Mouse (Mus musculus) kidney, adult 18-20 months (tissue): ENCODE data around the gene Igsf9.

Experiments used
- DNase-seq: peaks from one replicate; pipeline ENCODE4 v3.0.0; 2021

Igsf9 gene

DNA sequence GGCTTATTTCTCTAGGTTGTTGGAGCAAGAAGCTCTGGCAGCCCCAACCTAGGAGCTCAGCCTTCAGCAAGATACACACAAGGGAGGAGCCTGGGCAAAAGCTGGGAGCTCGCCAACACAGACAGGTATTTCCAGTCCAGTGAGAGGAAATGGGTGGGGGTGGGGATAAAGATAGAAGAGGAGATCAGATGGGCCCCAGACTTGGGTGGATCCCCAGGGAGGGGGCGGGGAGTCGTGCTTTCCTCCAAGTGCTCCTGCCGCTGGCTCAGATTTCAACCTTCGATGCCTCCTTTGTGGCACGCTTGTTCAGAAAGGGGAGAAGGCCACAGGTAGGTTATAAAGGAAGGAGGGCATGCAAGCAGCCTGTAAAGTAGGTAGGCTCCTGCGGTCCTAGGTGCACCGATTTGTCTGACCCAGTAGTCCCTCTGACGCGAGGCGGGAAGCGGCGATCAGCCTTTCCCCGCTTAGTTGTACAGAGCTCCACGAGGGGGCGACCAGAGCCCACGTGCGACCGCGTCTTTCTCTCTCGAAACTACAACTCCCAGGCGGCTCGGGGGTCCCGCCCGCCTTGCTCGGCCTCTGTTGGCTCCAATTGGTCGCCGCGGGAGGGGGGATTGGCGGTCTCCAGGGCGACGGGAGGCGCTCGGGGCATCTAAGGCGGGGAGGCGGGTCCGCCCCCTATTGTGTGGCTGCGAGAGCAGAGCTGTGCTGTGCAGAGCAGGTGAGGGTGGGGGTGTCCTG lies at the start of gene Igsf9:
Gene Igsf9, plus strand, starts transcription at position 249 of the 741 bp plus-strand sequence.
- DNase-seq, result peak; percentile 86

DNA sequence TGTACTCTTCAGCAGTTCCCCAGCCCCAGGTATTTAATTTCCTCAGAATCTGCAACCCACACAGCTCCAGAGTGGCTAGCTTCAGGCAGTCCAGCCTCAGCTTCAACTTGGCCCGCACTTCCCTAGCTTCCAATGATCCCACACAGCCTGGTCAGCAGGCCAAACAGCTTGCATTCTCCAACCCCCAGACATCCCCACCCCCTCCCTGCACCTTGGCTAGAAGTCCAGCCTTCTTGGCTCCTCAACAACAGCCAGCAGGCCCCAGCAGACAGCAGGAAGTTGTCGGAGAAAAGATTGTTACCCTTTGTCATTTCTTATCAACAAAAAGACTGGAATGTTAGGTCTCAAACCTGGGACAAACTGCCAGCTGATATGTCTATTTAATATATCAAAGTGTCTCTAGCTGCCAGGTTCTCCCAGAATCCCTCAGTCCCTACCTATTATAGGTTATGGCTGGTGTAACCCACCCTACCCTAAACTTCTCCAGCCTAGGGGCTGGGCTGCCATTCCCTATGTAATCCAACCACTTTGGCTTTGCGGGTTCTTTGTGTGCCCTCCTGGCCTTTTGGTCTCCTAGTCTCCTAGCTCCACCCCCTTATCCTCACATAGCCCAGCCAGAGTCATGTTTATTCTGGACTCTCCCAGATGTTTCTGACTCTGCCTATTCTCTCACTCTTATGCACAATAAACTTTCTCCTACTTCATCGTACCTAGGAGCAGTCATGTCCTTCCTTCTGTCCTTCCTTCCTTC lies 49.6 kb upstream of the Igsf9 start:
- peak; percentile 53 for DNase-seq

DNA sequence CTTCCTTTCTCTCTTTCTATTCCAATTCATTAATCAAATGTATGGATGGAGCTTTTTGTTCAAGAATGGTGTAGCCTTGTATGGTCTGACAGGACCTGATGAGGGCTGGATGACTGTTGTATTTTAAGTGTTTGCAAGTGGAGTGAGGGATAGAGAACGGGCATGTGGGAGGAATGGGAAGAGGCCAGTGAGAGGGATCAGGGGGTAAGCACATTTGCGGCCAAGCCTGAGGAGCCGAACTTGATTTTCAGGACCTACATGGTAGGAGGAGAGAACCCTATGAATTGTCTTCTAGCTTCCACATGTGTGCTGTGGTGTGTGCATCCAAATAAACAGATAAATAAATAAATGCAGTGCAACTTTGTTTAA lies 49.0 kb upstream of the Igsf9 start:
- no peak for DNase-seq

DNA sequence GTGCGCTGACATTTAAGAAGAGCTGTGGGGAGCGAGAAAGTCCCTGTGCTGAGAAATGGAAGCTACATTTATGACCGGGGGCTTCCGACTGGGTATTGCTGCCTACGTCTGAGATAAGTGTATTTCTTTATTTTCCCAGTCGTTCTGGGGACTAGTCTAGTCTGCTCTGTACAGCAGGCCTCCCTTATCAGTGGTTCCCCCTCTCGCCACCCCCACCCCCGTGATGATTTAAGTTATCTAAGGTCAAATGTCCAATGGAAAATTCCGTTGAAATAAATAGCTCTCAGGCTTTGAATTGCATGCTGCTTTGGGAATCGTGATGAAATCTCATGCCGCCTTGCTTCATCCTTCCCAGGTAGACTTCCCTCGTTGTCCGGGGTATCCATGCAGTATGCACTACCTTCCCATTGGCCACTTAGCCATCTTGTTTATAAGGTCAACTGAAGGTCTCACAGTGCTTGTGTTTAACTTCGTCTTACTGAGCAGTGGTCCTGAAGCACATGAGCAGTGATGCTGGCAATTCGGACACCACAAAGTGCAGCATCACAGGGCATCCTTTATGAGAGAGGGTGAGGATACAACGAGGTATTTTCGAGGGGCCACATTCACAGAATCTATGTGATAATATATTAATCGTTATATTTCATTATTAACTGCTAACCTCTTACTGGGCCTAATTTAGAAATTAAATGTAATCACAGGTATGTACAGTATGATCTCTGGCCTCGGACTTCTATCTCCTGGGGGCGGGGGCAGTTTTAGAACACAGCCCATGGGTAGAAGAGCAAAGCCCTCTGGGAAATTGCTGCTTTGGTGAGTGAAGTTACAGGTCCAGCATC lies 48.4 kb upstream of the Igsf9 start:
- no peak for DNase-seq

DNA sequence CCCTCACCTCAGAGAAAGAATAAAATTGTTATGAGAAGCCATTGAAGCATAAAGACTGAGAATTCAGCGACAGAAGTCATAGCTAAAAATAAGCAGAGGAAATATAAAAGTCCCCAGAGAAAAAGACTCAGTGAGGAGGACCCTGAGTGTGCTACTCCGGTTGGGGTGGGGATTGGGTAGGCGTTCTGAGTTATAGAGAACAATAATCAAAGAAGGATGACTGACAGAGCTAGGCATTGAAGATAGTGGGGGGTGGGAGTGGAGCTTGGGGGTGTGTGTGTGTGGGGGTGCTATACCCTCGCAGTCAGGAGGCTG lies 47.8 kb upstream of the Igsf9 start:
- DNase-seq, result no peak

DNA sequence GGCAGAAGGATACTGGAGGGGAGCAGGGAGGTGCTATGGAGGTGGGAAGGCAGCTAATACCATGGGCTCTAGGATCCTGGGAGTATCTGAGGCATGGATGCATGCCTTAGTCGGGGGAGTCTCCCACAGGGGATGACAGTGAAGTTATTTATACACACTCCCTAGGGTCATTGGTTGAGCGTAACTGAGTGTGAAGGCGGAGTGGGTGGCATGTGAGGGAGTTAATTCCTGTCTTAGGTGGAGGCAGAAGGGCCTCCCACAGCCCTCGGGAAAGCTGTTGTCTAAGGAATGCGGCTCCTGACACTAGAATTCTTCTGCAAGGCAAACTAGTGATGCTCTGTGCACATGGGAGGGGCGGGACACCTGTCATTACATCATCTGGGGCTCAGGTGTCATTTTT lies 44.8 kb upstream of the Igsf9 start:
- DNase-seq, result no peak

DNA sequence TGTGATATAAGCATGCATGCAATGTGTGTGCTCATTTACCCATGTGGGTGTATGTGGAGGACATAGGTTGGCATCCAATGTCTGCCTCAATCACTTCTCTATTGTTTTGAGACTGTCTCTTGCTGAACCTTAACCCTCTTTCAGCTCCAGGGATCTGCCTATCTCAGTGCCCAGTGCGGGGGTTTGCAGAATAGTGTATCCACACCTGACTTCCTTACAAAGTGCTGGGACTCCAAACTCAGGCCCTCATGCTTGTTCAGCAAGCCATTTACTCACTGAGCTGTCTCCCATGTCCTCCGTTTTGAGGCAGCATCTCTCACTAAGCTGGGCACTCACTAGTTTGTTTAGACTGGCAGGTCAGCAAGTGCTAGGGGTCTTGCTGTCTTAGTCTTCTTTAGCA lies 43.0 kb upstream of the Igsf9 start:
- no peak for DNase-seq

DNA sequence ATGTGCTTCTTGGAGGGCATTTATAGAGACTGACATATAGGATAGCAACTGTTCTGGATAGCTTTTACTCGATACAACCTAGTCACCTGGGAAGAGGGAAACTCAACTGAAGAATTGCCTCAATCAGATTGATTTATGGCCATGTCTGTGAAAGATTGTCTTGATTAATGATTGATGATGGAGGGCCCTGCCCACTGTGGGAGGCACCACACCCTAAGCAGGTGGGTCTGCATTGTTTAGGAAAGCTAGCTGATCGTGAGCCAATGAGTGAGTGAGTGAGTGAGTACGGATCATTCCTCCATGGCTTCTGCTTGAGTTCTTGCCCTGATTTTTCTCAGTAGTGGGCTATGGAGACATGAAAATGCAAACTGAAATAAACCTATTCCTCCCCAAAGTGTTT lies 41.1 kb upstream of the Igsf9 start:
- no peak for DNase-seq

DNA sequence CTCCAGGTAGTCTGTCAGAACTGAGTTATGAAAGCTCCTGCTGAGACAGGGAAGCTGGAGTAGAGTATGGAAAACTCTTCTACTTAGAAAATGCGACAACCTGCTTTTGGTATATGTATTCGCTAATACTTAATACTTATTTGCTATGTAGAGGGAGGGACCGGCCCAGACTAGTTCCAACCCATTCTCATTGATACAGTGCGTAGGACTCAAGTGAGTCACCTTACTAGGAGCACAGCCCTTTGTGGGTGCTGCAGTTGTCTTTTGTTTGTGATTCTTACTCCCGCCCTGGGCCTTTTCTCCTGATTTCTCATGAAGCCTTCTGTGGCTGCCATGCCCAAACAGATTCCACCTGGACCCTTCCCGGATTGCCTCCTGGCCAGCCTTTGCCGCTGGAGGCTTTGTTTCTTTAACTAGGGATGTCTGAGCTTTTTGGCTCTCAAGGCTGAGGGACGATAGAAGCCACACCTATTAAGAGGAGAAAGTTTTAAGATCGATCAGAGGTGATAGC lies 39.6 kb upstream of the Igsf9 start:
- DNase-seq, result no peak

DNA sequence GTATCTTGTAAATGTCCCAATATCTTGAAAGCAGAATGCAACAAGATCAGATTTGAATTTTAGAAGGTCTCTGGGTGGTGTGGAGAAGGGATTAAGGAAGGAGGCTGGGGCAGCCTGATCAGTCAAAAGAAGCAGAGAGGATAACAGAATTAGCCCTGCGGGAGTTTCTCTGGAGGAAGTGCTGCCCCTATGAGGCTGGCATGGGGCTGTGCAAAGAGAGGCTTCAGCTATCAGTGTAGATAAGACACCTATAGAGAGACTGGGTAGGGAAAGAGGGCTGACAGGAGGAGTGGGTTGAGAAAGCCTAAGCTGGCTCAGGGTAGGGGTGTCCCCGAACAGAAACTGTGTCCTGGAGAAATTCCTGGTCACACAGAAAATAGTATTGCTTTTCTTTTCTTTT lies 31.4 kb upstream of the Igsf9 start:
- no peak for DNase-seq

DNA sequence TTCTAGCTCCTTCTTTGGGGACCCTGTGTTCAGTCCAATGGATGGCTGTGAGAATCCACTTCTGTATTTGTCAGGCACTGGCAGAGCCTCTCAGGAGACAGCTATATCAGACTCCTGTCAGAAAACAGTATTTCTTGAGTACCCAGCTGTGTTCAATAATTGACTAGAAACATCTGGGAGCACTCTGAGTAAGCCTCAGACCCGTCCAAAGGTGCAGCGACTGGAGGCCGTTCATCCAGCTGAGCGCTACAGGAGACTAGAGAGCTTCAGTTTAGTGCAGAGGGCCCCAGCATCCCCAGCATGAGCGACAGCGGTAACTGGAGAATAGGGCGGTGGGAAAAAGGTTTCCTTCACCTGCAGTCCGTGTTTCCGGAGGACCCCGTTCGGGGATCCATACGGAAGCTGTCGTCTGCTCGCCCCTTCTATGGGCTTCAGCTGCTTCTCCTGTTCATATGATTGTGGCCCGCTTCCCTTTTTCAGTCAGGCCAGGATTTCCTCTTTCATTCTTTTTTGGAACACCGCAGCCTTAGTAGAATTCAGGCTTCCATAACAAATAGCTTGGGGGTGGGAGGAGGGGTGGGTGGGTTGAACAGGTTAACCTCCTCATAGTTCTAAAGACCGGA lies 30.6 kb upstream of the Igsf9 start:
- no peak for DNase-seq

DNA sequence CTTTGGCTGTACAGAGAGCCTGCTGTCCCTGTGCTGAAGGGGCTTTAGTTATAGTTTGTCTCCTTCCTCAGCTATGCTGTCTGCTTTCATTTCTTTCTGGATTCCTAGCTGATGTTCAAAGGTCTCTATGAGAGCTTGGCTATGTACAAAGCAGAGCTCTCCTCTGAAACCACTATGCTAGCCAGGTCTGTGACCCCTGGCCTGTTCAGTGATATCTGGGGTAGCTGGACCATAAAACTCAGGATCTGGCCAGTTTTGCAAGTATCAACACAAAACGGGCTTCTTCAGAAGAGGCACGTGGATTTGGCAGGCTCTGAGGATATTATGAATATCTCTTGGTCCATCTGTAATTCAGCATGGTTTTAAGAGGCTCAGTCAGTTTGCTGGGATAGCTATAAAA lies 28.7 kb upstream of the Igsf9 start:
- no peak for DNase-seq

DNA sequence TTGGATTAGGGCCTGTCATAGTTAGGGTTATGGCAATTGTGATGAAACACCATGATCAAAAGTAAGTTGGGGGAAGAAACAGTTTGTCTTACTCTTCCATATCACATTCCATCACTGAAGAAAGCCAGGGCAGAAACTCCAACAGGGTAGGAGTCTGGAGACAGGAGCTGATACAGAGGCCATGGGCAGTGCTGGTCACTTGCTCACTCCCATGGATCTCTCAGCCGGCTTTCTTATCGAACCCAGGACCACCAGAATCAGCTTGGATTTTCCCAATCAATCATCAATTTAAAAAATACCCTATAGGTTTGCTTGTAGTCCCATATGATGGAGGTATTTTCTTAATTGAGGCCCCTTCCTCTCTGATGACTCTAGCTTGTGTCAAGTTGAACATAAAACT lies 27.8 kb upstream of the Igsf9 start:
- no peak for DNase-seq

DNA sequence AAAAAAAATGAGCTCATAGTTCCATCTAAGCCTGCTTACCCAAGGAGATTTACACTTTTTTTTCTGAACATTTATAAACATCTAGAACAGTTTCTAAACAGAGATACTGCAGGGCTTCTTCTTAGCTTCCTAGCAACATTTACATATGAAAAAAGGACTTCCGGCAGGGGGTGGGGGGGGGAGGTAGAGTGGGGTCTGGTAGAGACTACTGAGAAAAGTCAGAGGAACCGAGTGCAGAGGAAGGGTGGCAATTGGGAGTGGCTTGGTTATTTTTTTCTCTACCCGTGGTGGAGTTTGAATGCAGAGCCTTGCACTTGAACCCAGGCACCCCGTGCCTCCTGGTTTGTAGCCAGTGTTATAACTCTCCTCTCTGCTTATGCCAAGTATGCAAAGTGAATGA lies 26.2 kb upstream of the Igsf9 start:
- DNase-seq, result no peak

DNA sequence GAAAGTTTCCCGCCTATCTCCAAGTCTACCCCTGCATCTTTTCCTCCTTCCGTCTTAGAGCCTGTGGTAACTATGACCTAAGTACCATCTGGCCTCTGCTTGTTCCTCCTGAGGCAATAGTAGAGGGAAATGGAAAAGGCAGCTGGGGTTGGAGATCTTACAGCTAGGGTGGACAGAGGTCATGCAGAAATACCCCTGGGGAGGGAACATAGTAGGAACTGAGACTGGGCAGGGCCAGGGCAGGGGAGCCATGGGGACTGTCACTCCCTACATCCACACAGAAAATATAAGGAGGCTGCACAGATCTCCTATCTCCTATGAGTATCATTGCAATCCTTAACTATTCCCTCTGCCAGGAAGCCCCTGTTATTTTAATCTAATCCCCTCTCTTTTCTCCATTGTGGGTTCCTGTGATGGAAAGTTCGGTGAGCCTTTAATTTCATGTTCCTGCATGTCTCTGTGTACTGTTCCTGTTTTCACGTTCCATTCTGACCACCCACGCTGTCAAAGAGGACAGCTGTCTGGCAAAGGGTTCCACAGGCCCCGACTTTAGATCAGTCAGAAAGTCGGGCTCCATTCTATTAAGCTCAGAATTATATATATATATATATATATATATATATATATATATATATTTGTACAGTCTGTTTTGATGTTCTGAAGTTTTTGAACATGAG lies 25.4 kb upstream of the Igsf9 start:
- DNase-seq, result no peak

DNA sequence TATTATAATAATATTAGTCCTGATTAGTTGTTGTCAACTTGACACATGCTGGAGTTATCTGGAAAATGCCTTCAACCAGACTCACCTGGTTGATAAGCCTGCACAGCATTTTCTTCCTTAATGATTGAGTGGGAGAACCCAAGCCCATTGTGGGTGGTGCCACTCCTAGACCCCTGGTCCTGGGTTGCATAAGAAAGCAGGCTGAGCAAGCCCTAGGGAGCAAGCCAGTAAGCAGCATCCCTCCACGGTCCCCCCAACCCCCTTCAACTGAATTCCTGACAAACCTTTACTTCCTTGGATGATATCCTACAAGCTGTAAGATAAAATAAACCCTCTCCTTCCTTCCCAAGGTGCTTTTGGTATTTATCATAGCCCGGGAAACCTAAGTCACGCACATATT lies 24.4 kb upstream of the Igsf9 start:
- no peak for DNase-seq

DNA sequence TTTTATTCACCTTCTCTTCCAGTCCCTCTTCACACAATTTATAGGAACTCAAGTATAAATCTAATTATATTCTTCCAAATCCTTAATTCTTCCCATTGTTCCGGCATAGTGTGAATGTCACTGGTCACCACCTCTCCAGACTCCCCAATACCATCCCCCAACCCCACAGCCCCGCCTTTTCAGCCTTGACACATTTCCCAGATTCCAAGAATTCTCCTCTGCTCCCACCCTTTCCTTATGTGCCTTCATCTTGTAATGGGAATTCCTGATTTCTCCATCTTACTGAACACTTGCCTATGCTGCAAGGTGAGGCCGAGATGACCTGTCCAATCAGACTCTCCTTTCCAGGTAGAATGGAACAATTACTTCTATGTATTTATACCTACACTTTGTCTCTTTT lies 23.5 kb upstream of the Igsf9 start:
- DNase-seq, result no peak

DNA sequence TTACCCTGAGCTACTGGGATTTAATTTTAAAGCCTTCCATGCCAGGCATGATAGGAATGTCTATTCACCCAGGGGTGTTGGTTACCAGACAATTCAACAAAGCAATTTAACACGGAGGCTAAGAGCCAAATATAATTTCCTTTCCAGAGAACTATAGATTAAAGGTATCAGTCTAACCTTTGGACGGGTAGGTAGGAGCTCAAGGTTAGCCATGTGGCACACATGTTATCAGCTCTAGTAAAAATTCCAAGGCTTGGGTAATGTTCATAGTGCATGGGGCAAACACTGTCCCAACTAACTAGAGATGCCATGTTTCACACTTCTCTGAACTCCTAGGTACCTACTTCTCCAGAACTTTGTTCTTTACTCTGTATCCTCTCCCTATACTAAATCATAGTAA lies 20.0 kb upstream of the Igsf9 start:
- DNase-seq, result no peak

DNA sequence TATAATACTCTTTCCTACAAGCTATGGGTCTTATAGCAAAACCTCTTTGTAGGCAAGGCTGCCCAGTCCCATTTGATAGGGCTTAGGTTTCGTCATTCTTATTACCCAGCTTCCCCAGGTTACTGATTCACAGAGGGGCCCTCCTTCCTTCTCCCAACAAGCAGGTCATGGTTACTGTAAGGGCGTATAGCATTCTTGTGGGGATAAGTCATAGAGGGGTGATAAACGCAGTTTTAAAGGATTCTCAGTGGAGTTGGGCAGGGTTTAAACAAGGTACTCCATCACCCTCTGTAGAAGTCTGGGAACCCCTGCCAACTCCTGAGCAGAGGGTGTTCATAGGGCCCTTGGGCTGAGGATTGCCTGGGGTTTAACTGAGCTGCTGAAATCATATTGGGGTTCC lies 19.1 kb upstream of the Igsf9 start:
- no peak for DNase-seq

DNA sequence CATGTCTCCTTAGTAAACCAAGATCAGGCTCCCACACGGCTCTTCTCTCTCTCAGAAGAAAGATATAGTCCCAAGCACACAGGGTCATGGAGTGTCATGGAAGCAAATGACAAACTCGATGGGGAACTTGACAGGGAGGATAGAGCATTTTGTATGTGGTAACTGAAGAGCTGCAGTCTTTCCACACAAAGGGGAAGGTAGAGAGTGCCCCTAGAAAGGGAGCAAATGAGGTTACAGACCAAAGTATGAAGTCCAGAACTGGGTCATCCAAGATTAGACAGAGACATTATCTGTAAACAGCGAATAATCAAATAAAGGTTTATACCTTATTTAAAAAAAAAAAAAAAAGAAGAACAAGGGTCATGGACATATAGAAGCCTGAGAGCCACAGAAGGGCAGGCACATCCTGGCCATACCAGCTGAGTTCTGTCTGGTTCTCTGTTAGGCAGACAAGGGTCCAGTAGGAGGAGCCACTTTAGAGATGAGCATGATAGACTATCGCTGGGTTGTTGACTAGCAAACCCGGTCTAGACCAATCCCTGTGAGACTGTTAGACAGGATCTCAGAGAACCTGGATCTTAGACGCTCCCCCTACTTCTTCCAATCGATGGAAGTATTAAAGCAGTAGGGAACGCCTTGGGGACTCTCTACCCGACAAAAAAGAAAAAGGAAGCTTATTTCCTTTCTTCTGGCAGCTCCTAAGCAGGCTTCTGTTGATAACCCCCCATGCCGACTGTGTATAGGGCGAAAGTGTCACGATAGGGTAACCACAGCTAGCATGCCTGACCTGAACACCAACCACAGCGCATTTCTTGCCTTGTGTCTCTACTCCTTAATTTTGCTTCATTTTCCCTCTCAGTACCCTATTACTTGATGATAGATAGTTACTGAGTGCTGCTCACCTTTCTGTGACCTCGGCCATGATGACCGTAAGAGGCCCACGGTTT lies 17.9 kb upstream of the Igsf9 start:
- no peak for DNase-seq

DNA sequence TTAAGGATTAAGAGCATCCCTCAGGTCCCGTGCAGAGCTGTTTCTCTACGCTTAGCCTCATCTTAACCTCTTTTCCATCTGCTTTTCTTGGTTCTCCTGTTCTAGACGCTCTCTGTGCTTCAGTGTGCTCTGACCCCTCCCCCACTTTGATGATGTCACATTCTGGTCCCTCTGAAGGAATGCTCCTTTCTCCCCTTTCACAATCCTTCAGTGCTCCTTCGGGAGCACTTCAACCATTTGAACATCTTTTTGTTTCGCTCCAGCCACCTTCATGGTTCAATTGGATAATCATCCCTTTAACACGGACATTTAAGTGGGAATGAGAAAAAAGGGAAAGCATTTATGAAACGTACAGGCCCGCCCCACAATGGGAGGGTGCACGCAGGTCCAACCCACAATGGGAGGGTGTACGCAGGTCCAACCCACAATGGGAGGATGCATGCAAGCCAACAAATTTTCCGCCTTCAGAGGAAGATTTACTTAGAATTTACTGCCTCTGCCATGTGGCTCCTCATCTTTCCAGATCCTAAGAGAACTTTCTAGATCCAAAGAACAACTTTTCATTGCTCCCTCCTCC lies 13.2 kb upstream of the Igsf9 start:
- no peak for DNase-seq
